Mouse (Mus musculus): ENCODE measurements around the gene Slc4a1ap. TPM values are rescaled to one million over a fixed set of nuclear protein-coding genes. Genes with fewer than 3 reads are reported as not detected.
"Not testable (repeated sequence)": the region's sequence is repeated elsewhere in the genome, so short reads cannot be mapped to it uniquely, and the experiment has no call there.

The Slc4a1ap gene
- 10 to 100 TPM; 30.6 to 31.8 TPM for total RNA-seq (2021)
- long read RNA-seq, experiment 1, transcript Slc4a1ap-213 (14 exons, 2,499 nt): major isoform, 7 of 27 reads
- long read RNA-seq, experiment 1, transcript Slc4a1ap-201 (13 exons, 2,424 nt): minor isoform, 6 of 27 reads
- long read RNA-seq, experiment 1, partial matches to known transcripts: 3 of 27 reads
- long read RNA-seq, experiment 1, other reads (novel, unspliced or antisense): 10 of 27 reads
- long read RNA-seq, experiment 2, partial matches to known transcripts: 3 of 8 reads
- long read RNA-seq, experiment 2, other reads (novel, unspliced or antisense): 2 of 8 reads

GRCm38 (mm10) chr5:31526354-31527116 lies at the start of gene Slc4a1ap:
Gene Slc4a1ap (plus strand): TSS chr5:31526995.
- DNase-seq: peak; percentile 74 to 82

GRCm38 (mm10) chr5:31480536-31480935 lies 46.3 kb upstream of the Slc4a1ap start:
- DNase-seq: no peak

- no peak for DNase-seq
Observed at GRCm38 (mm10) chr5:31485440-31485839, 41.4 kb upstream of the Slc4a1ap start, which contains the start of gene 4930548H24Rik. Gene 4930548H24Rik (plus strand): TSS chr5:31485740.

DNA sequence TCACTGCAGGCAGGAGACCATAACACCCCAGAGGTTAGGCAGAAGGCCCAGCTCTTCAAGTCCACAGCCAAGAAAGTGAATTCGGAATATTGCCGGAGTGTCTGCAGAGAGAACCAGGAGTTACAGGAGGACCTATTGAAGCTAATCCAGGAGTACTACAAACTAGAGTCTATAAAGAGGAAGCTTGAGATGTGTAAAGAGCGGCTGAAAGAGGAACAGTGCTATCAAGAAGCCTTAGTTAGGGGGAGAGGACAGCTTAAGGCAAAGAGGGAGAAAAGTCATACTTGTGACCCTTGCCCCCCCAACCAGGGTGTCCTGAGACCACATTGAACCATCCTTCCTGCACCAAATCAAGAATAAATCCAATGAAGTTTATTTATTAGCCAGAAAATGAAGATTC lies 38.9 kb upstream of the Slc4a1ap start:
- no peak for DNase-seq

GRCm38 (mm10) chr5:31489116-31489769 lies 37.6 kb upstream of the Slc4a1ap start:
- DNase-seq: no peak

GRCm38 (mm10) chr5:31492031-31492430 lies 34.8 kb upstream of the Slc4a1ap start:
- no peak for DNase-seq

DNA sequence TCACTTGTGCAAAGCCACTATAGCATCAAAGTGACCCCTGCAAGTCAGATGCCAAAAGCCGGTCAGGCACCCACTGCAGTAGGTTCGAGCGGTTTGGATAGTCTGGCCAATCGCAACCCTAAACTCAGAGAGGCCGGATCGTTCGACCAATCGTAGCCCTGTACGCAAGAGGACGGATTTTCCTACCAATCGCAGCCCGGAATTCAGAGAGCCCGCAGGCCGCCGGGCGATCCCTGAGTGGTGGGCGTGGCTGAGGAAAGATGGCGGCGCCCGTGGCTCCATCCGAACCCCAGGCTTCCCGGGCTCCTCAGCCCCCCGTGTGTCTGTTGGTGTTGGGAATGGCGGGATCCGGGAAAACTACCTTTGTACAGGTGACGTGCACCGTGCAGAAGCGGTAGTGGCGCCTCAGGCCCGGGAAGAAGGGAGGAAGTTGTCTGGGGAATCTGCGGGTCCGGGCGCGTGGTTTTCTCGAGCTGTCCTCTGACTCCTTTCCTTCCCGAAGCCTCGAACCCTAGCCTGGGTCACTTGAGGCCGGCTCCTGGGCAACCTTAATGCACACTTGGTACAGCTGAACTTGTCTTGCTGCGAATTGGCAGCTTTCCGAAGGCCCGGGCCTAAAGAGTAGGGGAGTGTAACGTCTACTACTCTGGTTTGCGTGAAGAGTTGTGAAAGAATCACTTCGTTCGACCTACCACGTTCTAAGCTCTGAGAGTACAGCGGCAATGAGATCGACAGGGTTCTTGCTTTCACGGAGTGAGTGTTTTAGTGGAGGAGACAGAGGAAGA lies 32.1 kb upstream of the Slc4a1ap start, which contains the start of gene Gpn1:
Gpn1 (plus strand) TSS at position 229 of the 785 bp plus-strand sequence.
- peak; percentile 94 to 95 for DNase-seq

DNA sequence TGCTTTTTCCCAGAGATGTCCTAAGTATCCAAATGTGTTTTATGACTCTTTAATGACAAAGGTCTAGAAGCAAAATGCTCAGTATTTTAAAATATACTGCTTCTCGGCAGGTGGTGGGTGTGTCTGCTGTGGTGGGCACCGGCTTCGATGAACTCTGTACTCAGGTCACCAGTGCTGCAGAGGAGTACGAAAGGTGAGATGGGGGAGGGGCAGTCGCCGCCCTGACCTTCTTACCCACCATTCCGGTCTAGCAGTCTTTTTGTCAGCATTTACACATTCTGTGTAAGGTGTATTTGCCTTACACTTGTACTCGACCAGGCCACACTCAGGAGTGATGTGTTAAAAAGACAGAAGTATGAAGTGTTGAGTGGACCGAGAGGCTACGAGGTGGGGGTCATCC lies 22.0 kb upstream of the Slc4a1ap start:
- no peak for DNase-seq

DNA sequence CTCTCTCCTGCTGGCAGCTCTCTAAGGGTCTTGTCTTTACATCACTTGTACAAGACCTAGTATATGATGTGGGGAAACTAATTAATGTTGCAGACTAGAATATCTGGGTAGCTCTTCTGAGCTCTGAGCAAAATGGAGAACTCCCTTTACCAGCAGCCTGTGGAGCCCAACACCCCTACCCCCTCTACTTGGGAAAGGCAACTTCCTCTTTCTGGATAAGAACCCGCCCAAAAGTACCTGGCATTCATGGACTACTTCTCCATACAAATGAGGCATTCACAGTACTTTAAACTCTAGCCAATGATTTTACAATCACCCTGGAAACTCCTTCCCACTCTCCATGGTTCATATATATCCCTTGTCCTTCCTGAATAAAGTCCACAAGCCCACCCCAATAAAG lies 14.3 kb upstream of the Slc4a1ap start:
- DNase-seq: no peak

- DNase-seq: no peak
Observed at GRCm38 (mm10) chr5:31520556-31520955, 6.2 kb upstream of the Slc4a1ap start.

DNA sequence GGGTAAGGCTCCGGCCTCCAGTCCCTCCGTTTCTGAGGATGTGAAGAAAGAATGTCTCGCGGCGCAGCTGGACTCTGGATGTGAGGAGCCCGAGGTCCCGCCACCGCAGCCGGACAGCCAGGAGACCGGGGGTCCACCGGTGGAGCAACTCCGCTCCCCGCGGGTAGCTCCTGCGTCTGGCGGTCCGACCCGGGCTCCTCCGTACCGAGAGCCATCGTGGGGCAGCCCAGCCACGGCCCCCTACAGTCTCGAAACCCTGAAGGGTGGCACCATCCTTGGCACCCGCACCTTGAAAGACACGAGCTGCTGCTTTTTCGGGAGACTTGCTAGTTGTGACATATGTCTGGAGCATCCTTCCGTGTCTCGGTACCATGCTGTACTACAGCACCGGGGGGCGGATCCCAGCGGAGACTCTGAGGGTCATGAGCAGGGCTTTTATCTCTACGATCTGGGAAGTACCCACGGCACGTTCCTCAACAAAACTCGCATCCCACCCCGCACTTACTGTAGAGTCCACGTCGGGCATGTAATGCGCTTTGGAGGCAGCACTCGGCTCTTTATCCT lies 404 bp downstream of the Slc4a1ap start:
- peak in 1 of 2 experiments; percentile 2 for DNase-seq

GRCm38 (mm10) chr5:31527707-31528106 lies 912 bp downstream of the Slc4a1ap start, which contains the start of gene Supt7l:
Gene Supt7l (minus strand): TSS chr5:31527807.
- DNase-seq: not testable (repeated sequence)

- DNase-seq: no peak
Observed at GRCm38 (mm10) chr5:31528560-31528959, 1.8 kb downstream of the Slc4a1ap start.

GRCm38 (mm10) chr5:31535228-31535627 lies 8.4 kb downstream of the Slc4a1ap start:
- DNase-seq: no peak

- no peak for DNase-seq
Observed at GRCm38 (mm10) chr5:31559401-31559800, 32.6 kb downstream of the Slc4a1ap start.

GRCm38 (mm10) chr5:31560352-31560751 lies 33.6 kb downstream of the Slc4a1ap start:
- DNase-seq: no peak

DNA sequence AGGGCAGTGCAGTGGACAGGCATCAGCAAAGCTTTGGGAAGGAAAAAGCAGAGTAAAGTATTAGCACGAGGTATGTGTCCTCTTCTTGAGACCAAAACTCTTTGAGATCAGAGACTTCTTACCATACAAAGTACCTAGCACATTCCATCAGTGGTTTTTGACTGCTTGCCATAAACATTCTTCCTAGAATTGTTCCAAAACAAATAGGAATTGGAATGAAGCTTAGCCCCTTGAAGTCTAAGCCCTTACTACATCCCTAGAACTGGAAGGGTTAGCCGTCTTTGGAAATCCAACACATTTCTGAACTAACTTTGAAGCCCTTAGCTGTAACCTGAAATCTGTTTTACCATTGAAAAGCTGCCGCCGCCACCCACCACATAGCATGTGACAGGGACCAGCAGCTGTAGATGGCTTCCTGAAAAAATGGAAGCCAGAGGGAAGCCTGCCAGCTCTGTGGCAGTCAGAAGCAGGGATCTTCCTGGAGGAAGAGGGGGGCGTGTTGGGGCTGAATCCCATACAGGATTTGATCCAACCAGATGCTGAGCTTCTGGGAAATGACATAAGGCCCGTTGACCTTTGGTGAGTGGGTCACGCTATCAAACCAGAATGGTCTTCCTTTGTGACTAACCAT lies 35.4 kb downstream of the Slc4a1ap start:
- peak; percentile 46 to 52 for DNase-seq

GRCm38 (mm10) chr5:31563496-31563895 lies 36.7 kb downstream of the Slc4a1ap start:
- DNase-seq: peak; percentile 79 to 84

DNA sequence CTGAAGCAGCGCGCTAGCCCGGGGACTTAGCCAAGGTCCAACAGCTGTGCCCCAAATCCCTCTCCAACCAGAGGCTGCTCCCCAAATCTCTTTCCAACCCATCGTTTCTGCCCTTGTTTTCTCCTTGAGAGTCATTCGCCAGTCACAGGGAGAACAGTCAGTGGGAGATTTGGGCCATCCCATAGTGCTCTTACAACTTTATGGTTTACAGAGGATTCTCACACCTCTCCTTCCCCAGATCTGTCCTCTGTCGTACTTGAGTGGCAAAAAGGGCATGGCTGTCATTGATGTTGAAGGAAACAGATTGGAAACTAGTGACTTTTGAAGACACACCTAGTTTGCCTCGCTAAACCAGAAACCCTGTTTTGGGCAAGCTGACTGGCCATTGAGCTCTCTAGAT lies 37.1 kb downstream of the Slc4a1ap start:
- no peak for DNase-seq

DNA sequence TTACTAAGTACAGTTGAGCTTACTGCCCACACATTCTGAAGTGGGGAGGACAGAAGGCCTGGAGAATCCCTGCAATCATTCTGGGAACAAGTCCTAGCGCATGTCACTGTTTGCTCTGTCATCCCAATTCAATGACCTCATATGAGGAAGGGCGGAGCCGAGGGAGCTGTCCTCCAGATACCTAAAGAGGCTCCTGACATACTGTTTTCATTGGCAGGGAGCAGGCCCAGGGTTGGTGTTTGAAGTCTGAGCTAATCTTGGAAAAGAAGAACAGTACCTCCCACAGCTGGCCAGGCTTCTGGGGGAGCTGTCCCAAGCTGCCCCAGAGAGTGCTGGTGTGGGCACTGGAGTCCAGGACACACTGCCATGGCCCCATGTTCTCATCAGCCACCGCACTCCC lies 38.2 kb downstream of the Slc4a1ap start:
- DNase-seq: peak; percentile 47 to 49

DNA sequence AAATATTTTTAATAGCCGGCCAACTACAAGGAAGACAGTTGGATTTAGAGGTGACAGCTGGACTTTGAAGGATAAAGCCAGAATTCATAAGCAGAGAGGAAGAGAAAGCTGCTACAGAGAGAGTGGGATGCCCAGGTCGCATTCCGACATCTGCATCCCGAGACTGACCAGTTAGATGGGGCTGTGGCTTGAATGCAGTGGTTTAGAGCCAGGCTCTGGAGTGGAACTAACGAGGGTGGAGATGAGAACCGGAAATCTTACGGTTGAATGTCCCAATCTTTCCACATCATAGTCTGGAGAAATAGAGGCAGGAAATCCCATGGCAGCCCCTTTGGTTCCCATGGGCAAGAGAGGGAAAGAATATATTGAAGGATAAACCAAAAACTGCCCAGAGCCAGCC lies 39.2 kb downstream of the Slc4a1ap start:
- DNase-seq: no peak

Measured in adrenal gland, postnatal 36 days (tissue).